Mouse (Mus musculus) ES-CJ7 (cell line): ENCODE results near the gene Aebp2.

Source experiments
- DNase-seq: peaks from one replicate; pipeline ENCODE4 v3.0.0; 2011; ENCODE audit warnings: low read depth, low spot score

Aebp2 gene

DNA sequence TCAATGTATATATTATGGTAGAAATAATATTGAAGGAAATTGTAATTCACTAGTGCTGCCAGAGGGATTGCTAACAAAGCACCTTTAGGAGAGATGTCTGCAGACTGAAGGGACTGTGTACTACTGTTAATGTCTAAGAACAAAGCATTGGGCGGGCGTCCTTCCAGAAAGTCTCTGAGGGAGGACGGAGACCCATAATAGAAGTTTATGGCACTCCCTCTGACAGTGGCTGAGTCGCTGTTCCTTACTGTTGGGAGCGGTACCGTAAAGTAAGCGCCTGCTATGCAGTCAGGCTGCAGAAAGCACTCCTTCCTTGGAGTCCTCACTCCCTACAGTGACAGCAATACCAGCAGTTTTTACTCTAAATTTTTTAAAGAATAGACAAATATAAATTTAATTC lies 29.5 kb downstream of the Aebp2 start:
- no peak for DNase-seq

DNA sequence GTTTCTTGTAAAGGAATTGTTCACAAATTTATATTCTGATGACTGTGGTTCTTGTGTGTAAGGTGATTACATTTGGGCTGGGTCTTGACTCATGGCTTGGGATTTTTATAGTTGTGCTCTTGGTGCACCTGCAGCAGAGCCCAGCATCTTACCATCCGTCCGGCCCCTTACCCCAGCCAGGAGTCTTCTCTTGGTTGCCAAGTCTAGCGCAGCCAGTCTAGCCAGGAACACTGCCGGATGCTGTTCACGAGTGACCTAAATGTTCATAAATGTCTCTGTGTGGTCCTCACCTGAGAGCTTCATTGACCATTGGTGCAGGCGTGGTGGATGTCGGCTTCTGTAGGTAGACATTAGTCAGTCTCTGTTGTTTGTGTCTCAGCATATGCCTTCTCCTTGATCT lies 33.0 kb downstream of the Aebp2 start:
- no peak for DNase-seq

DNA sequence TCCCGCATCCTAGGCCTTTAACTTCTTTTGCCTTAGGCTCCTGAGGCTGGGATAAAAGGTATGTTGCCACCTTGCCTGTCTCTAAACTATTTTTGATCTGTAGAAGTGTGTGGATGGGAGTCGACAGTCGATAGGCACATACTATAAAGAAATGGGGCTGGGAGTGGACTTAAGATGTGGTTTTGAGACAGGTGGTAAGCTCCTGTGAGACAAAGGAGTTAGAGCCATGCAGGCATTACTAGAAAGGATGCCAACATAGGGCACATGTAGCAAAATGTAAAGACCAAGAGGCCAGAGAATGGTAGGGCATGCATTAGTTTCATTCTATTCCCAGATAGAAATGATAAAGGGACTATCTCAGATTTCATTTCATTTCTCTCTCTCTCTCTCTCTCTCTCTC lies 34.5 kb downstream of the Aebp2 start:
- DNase-seq, result no peak

DNA sequence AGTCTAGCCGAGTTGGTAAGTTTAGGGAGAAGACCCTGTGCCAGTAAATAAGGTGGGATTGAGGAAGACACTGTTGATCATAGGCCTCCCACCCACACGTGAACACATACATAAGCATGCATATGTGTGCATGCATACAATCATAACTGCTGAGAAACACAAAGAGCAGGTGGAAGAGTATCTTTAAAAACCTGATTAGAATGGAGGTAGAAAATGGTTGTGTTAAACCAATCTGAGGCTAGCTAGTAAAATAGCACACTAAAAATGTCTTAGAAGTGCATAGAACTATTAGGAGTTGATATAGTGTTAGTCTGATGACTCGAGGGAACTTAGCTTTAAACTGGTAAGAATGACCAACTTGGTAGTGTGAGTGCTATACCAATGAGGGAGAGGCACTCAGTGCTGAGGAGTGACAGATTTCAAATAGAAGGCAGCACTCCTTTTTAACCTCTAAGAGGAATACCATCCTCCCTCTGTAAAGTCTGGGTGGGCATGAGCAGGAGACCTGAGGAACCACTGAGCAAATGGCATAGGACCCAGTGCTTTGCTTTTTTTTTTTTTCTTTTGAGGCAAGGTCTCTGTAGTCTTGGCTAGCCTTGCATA lies 35.6 kb downstream of the Aebp2 start:
- no peak for DNase-seq

DNA sequence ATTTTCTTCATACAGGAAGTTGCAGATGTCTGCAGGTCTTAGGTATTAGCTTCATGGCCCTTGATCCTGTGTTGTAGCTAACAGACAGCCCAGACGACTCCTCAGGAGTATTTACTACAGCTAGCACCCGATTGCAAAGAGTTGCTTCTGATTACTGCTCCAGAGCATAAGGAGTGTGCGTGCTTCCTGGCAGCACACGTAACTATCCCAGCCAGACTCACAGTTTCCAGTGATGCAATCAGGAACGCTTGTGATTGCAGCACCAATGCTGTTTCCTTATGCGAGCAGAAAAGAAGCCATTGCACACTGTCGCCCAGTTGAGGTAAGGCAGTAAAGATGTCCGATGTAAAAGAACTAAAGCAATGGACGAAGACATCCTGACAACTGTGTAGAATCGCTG lies 38.6 kb downstream of the Aebp2 start:
- DNase-seq, result no peak

DNA sequence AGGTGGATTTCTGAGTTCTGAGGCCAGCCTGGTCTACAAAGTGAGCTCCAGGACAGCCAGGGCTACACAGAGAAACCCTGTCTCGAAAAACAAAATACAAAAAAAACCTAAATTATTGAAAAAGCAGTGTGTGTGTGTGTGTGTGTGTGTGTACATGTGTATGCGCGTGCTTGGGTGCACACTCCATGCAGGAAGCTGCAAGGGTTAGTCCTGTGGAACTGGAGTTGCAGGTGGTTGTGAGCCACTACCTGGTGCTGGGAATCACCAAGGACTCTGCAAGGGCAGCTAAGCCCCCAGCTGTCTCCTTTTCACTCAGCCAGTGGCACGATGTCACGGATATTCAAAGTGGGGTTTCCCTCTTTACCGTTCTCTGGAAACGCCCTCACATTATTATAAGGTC lies 39.3 kb downstream of the Aebp2 start:
- no peak for DNase-seq

DNA sequence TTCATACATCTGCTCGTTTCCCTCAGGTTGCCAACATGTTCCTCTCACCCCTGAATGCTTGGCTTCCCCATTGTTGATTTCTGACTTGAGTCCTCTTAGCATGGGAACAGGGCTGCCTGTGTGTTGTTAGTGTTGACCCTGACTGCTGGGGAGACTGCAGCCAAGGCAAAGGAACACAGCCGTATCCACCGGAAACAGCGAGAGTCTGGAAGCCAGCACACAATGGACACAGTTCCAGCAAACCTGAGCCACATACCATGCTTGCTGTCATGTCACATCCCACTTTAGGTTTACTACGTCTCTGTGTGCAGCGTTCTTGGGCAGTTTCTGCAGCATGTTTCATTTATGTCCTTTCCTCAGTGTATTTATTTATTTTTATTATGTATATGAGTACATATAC lies 39.8 kb downstream of the Aebp2 start:
- DNase-seq, result no peak

DNA sequence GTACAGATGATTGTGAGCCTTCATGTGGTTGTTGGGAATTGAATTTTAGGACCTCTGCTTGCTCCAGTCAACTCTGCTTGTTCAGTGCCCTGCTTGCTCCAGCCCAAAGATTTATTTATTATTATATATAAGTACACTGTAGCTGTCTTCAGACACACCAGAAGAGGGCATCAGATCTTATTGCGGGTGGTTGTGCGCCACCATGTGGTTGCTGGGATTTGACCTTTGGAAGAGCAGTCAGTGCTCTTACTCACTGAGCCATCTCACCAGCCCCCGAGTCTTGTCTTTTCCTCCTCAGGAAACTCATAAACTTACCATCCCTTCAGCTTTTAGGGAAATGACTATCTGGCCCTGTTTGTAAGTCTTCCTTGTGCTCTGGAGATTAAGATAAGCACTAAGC lies 40.2 kb downstream of the Aebp2 start:
- peak; percentile 44 for DNase-seq

DNA sequence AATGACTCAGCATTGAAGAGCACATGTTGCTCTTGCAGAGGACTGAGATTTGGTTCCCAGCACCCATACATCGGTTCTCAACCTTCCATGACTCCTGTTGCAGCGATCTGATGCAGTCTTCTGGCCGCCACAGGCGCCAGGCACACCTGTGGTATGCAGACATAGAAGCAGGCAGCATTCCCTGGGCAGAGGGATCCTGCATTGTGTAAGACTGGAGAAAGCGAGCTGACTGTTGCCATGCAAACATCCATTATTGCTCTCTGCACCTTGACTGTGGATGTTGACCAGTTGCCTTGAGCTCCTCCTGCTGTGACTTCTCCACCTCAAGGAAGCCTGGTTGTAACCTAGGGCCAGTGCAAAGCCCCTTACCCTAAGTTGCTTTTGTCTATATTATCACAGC lies 42.1 kb downstream of the Aebp2 start:
- no peak for DNase-seq

DNA sequence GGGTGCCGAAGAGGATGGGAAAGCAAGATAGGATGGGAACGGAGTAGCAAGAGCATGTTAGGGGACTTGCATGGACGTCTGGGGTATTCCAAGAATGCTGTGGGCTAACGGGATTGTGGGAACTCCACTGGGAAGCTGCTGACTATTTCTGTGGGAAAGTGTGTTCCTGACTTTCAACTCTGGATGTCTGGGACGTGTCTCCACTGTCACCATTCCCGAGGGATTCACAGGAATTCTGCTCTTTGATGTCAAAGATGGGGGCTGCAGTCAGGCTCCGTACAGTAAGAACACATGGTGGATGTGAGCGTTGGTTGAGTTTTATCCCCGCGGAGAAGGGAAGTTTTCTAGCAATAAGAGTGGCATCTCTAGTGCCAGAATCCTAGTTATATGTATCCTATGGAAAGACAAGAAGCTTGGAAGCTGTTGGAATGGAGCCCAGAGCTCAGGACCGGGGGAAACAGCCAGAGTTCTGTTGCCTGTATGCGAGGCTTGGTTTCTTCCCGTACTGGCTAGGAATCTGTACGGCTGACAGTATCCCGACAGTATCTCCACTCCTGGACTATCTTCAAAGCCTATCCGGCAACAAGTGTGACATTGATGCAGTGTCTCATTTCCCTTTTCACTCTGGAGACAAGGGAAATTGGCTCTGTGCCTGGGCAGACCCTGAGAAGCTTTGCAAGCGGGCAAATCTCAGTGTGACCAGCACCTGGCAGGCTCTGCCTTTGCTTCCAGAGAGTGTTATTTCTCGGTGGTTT lies 44.2 kb downstream of the Aebp2 start:
- DNase-seq, result no peak

DNA sequence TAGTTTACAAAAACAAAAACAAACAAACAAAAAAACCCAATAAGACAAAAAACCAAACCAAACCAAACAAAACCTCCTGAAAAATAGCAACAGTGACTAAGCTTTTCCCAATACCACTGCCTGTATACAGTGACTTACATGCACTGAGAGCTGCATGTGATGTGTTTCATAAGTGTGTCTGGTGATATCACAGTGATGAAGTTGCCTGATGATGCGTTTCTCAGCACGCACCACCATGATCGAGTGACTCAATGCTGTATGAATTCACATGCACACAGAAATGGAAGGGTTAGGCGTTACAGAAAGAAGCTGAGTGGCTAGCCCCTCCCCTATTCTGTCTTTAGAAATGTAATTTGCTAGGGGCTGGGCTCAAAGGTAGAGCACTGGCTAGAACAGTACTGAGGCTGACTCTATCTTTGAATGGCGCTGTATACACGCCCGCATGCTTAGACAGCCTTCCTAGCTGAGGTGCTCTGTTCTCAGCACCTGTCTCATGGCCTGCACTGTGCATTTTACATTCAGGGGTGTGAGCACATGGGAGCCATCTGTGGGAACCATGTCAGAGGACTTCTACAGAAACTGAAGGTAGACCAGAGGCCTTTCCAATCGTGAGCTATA lies 44.9 kb downstream of the Aebp2 start:
- peak; percentile 72 for DNase-seq

DNA sequence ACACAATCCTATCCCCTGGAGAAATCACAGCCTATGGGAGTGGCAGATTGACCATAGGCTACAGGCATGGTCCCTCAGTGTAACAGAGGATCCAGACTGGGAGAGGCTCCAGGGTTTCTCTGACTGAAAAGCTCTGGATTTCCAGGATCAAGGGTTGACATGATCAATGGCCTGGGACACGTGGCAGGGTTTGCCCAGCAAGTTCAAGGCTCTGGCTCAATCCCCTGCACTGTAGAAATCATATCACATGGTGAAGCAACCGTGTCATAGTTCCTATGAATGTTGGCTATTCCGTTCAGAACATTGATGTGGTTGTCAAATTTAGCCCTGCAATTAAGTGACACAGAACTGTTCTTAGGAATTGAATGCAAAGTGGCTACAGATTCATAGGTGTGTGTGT lies 52.0 kb downstream of the Aebp2 start:
- no peak for DNase-seq

DNA sequence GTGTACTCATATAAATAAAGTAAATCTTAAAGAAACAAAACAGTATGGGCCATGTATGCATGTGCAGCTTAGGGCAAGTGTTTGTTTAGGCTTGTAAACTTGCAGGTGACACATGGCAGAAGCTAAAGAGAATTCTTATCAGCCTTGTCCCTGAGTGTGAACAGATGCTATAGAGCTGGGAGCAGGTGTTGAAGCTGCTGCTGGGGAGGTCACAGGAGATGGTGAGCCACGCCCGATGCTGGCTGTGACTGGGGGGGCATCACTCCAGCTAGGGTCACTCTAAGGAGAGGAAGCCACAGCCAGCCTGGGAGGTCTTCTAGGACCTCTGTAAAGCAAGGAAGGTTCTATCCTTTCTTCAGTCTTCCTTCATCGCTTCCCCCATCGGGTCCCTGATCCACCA lies 53.6 kb downstream of the Aebp2 start:
- DNase-seq, result no peak

DNA sequence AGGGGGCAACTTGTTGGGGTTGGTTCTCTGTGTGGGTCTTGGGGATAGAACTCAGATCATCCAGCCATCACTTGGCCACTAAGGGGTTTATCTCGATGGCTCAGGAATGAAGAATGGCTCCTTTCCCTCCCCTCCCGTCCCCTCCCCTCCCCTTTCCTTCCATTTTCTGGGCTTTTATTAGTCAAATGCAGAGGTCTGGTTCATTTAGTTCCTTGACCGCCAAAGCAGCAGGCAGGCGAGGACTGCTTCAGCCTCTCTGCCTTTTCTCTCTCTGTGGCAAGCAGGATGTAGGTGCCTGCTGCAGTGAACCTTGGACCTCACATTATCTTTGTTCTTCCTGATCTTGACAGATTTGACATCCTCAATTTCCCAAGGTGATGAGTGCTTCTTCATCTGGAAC lies 54.6 kb downstream of the Aebp2 start:
- peak; percentile 61 for DNase-seq

DNA sequence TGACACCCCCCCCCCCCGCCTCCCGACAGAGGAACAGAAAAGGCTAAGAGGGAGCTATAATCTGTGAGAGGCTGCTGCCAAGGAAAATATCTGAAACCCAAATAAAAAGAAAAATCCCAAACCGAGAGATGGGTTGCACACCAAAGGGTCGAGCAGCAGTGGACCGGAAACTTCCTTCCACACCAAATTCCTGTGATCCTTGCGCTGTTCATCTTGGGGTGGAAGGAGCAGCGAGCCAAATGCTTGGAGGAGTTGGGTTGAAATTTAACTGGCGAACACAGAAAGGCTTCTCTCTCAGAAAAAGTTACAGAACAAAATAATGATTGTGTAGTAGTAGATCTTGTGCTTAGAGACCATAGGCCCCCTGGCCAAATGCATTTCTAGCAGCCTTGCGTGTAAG lies 55.5 kb downstream of the Aebp2 start:
- no peak for DNase-seq

DNA sequence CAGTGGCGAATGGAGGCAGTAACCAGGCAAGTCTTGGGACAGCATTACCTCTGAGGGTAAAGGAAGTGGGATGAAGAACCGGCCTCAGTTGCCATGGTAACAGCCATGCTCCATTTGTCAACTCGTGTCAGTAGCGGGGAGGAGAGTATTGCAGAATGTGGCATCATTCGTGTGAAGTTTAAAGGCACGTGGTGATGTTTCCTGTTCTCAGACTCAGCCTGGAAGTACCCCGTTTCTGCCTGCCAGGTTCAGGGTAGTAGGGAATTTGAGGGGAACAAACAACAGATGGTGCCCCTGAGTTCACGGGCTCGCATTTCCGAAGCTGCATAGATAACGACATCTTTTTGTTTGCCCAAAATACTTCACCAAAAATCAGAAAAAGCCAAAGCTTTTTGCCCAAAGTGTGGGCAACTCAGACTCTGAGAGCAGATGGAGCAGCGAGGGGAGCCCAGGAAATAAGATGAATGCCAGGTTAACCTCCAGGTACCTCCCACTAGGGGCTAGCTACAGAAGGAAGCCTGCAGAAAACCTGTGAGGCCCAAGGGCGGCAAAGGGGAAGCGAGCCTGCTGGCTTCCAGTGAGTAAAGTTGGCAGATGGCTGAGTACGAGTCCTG lies 56.3 kb downstream of the Aebp2 start:
- DNase-seq, result peak; percentile 50

DNA sequence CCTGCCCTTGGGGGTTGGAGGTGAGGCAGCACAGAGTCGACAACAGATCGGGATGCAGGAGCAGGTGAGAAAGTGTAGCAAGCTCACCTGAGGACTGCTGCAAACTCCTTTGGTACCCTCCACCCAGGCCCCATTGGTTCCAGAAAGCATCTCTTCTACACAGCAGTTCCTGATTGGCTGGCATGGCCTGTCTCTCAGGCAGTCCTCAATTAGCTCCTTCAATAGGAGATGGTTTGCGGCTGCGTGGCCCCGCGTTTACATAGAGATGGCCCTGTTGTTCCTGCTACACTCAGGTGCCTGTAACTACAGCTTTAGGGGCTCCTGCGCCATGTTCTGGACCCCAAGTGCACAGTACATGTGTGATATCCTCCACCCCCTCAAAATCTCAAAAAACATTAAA lies 58.2 kb downstream of the Aebp2 start:
- peak; percentile 76 for DNase-seq

DNA sequence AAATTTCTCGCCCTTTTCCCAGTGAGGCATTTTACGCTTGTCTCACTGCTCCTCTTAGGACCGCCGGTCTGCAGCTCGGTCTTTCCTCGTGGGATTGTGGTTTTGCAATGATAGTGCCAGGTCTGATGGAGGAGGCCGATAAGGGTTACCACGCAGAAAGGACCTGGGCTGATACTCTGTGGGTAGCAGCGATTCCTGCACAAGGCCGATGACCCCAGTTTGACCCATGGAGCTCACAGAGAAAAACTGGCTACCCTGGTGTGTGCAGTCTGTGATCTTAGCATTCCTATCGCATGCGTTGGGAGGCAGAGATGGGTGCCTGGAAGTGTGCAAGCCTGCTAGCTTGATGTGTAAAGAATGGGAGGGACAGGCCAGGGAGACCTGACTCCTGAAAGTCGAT lies 60.4 kb downstream of the Aebp2 start:
- no peak for DNase-seq

DNA sequence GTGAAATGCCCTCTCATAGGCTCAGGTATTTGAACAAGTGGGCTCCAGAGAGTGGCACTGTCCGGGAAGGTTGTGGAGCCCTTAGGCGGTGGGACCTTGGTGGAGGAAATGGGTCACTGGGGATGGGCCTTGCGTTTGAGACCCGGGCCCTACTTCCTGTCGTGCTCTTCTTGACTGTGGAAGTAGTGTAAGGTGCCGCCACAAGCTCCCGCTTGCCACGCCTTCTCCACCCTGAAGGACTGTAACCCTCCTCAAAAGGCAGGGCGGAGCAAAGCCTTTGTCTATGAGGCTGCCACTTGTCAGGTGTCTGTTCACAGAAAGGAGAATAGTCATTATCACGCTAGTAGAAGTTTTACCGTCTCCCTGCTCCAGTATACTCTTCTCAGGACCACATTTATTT lies 61.9 kb downstream of the Aebp2 start:
- peak; percentile 35 for DNase-seq

DNA sequence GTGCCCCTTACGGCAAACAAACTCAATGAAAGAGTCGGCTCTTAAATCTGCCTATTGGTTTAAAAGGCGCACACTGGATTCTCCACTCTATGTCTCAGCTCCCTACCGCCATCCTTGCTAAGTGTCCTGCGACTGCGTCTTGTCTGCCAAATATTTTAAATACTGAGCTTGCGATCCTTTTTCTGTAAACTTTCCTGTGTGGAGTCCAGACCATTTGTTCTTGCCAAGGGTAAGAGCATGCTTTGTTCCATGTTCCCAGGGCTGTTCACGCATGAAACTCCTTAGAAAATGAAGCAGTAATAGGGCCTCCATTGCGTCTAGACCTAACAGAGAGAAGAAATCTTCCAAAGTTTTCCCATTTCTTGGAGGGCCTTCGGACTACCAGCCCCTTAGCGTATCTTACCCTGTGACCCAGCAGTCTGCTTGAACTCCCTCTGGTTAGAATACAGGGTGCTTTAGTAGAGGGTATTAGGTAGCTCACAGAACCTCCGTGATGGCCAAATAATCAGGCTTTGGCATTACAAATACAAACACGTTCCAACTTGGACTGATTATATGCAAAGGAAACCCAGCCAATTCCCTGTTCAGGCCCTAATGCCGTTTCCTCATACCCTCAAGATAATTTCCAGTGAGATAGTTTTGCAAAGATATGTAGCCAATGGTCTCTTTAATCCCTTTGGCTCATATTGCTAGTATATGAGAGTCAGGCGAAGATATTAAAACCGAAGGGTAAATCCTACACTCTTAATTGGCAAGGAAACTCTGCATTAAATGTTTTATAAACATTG lies 67.3 kb downstream of the Aebp2 start:
- DNase-seq, result no peak

DNA sequence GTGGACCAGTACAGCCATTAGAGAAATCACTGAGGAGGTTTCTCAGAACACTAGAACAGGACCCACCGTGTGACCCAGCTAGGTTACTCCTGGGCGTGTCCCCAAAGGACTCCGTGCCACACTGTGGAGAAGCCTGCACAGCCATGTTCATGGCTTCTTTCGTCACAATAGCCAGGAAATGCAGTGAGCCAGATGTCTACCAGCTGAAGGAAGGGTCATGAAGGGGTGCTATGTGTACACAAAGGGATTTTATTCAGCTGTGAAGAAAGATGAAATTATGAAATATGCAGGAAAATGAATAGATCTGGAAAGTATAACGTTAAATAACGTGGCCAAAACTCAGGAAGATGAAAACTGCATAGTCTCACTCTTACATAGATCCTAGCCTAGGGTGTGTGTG lies 69.7 kb downstream of the Aebp2 start:
- DNase-seq, result no peak
